Comparison of ENCODE assay signal across 8 mouse cellular contexts in genomic region chr6:28832751-28833291, GRCm38 (mm10). TPM values are rescaled to one million over a fixed set of nuclear protein-coding genes. Genes with fewer than 3 reads are reported as not detected.
DNase-seq lines count a peak whose midpoint lies in the region; ATAC-seq and TF ChIP-seq lines count a peak whose summit lies in the region.

No protein-coding gene starts in this region.

- H3K4me1 ChIP-seq in ES-E14 (ENCODE audit: control insufficient read depth in 2 of 2, insufficient read depth in 2 of 2, low read length in 2 of 2, poor library complexity in 1 of 2): peaks cover 0 to 4% of the 10 kb centered on the region in 2 experiments; a peak in 2 of 4 replicates
- peaks cover 20% of the 10 kb centered on the region for H3K4me1 ChIP-seq in heart, embryonic 15.5 days (replicated peaks)
- peaks cover 47% of the 10 kb centered on the region for H3K4me1 ChIP-seq in midbrain, embryonic 12.5 days

- no peaks in the 10 kb centered on the region; the same call in 1 of the 2 replicates for H3K36me3 ChIP-seq in ES-E14 (ENCODE audit: control insufficient read depth, insufficient read depth, low read length, poor library complexity, severe bottlenecking)
- no peaks in the 10 kb centered on the region for H3K36me3 ChIP-seq in heart, embryonic 15.5 days
- H3K36me3 ChIP-seq in midbrain, embryonic 12.5 days: peaks cover 9% of the 10 kb centered on the region

- no peaks in the 10 kb centered on the region for H3K9me3 ChIP-seq in ES-E14 (ENCODE audit: control insufficient read depth, insufficient read depth, low read depth, low read length)
- H3K9me3 ChIP-seq in heart, embryonic 15.5 days (replicated peaks): no peaks in the 10 kb centered on the region
- no peaks in the 10 kb centered on the region for H3K9me3 ChIP-seq in midbrain, embryonic 12.5 days

- ATAC-seq in heart, embryonic 15.5 days (replicated peaks; ENCODE audit: insufficient number of reproducible peaks, insufficient read depth, low FRiP score, low read depth): peak; percentile 63
- peak; percentile 74 for ATAC-seq in midbrain, embryonic 12.5 days (ENCODE audit: low FRiP score, low read depth)

- DNase-seq in gastrocnemius, adult 2 months: peak; percentile 63
- DNase-seq in gastrocnemius, adult 8-10 months (ENCODE audit: low spot score in 2 of 2): no peak
- no peak for DNase-seq in ES-E14 (ENCODE audit: low read depth, low spot score)
- DNase-seq in cerebellum, postnatal 36 days: peak; percentile 67 to 68
- DNase-seq in left cerebral cortex, postnatal 10 days (ENCODE audit: extremely low spot score in 1 of 2, low spot score in 2 of 2): peak; percentile 50 to 76
- DNase-seq in thymus, postnatal 0 days (ENCODE audit: low spot score): peak; percentile 33

- in situ Hi-C loops in ES-E14 (cut with MboI; ENCODE audit: low sequenced_read_pairs in 2 of 2, unreplicated experiment in 2 of 2): no loop called here

- intact Hi-C loops in gastrocnemius, adult 2 months (cut with DNase I): no loop called here
- intact Hi-C loops in left cerebral cortex, postnatal 10 days (cut with DNase I): loop anchor here (5.0 to 10.0 kb wide), 3 partner anchors 189 to 312 kb away; no protein-coding TSS in a partner anchor

- peak overlapping the region; percentile 66 for H3K9ac ChIP-seq in ES-E14 (ENCODE audit: insufficient read depth, low read depth, low read length, poor library complexity, severe bottlenecking)
- peak overlapping the region; percentile 74 for H3K9ac ChIP-seq in heart, embryonic 15.5 days
- peak overlapping the region; percentile 95 for H3K9ac ChIP-seq in midbrain, embryonic 12.5 days (replicated peaks)

- peak; percentile 18; the same call in 1 of the 2 replicates for TF ChIP-seq CTCF in gastrocnemius, adult 2 months (IDR thresholded peaks at IDR 0.05)

- peak overlapping the region; percentile 24 for H3K27ac ChIP-seq in gastrocnemius, adult 2 months
- H3K27ac ChIP-seq in ES-E14 (ENCODE audit: insufficient read depth, low read depth, low read length, poor library complexity, severe bottlenecking): no peak overlapping the region
- H3K27ac ChIP-seq in heart, embryonic 15.5 days: no peak overlapping the region
- H3K27ac ChIP-seq in midbrain, embryonic 12.5 days (replicated peaks): peak overlapping the region; percentile 94

- H3K4me2 ChIP-seq in heart, embryonic 15.5 days: peak overlapping the region; percentile 99
- H3K4me2 ChIP-seq in midbrain, embryonic 12.5 days (replicated peaks): peak overlapping the region; percentile 99

- WGBS in heart, embryonic 15.5 days: under 1% methylated on average over 55 of the region's 58 CpGs
- WGBS in midbrain, embryonic 12.5 days: under 1% methylated on average over 56 of the region's 58 CpGs

- peak overlapping the region; percentile 89 for H3K4me3 ChIP-seq in gastrocnemius, adult 2 months
- peak overlapping the region; percentile 69 to 86 for H3K4me3 ChIP-seq in ES-E14 (ENCODE audit: insufficient read depth in 1 of 2, low read depth in 1 of 2, low read length in 2 of 2, poor library complexity in 1 of 2, severe bottlenecking in 1 of 2)
- H3K4me3 ChIP-seq in heart, embryonic 15.5 days: peak overlapping the region; percentile 65
- H3K4me3 ChIP-seq in midbrain, embryonic 12.5 days: peak overlapping the region; percentile 81

- peaks cover 19% of the 10 kb centered on the region for H3K27me3 ChIP-seq in heart, embryonic 15.5 days
- H3K27me3 ChIP-seq in midbrain, embryonic 12.5 days: peaks cover 40% of the 10 kb centered on the region

TF ChIP-seq in ES-E14, 5 proteins besides CTCF, POLR2A, EP300 and RAD21:
- TF ChIP-seq MAFK (IDR thresholded peaks at IDR 0.05; ENCODE audit: insufficient read depth, low read depth, low read length) (0 out of 2 replicates have a peak, but pooled peaks have one; percentile 21), ZNF384 (IDR thresholded peaks at IDR 0.05; ENCODE audit: low read depth, low read length) (no peak)

RNA-seq across cellular contexts. Expression of gene Lrrc4, which starts 1.3 kb away (rescaled TPM):
- total RNA-seq in gastrocnemius, adult 2 months (2021): under 1 TPM; 0.33 to 0.54 TPM
- under 1 TPM; 0.22 to 0.38 (median 0.23) TPM for total RNA-seq in gastrocnemius, adult 8-10 months (2022)
- 0.85 and 1.2 TPM in 2 replicates for total RNA-seq in ES-E14 (2012; rRNA removed)
- polyA plus RNA-seq in heart, embryonic 15.5 days (2015; fragmentation: Nextera tagmentation; extraction: Ambion mirVana): 0.30 and 0.51 TPM in 2 replicates
- total RNA-seq in left cerebral cortex, postnatal 10 days (2021): 10 to 100 TPM; 73.3 to 73.8 TPM
- 3.8 TPM in 2 replicates for polyA plus RNA-seq in midbrain, embryonic 12.5 days (2016; fragmentation: Nextera tagmentation; extraction: Ambion mirVana)
- 0.08 and 0.16 TPM in 2 replicates for polyA plus RNA-seq in thymus, postnatal 0 days (2015; fragmentation: Nextera tagmentation; extraction: Ambion mirVana)

Comparison
In these comparisons a context has a peak if more than half of its experiments do, and no peak if none do; other contexts are left out.
1. DNase-seq: peak in gastrocnemius, adult 2 months (single experiment), cerebellum, postnatal 36 days (2 of 2), left cerebral cortex, postnatal 10 days (2 of 2) and thymus, postnatal 0 days (single experiment); none in gastrocnemius, adult 8-10 months (0 of 2) and ES-E14 (single experiment).
2. H3K27ac ChIP-seq: peak in gastrocnemius, adult 2 months (single experiment) and midbrain, embryonic 12.5 days (single experiment); none in ES-E14 (single experiment) and heart, embryonic 15.5 days (single experiment).
3. RNA of gene Lrrc4, which starts 1.3 kb away (total RNA-seq): 73.3 to 73.8 TPM in left cerebral cortex, postnatal 10 days; 0.85 to 1.2 TPM in ES-E14, 0.33 to 0.54 TPM in gastrocnemius, adult 2 months and 0.22 to 0.38 TPM in gastrocnemius, adult 8-10 months; every median in the first group is over 10 times any median in the second.
4. Peak in every context shown above with its lines, with median percentiles within 50 percentile points of each other: H3K4me3 ChIP-seq and H3K9ac ChIP-seq.